Mouse (Mus musculus): Measurements from ENCODE around the gene Glul. TPM values are rescaled to one million over a fixed set of nuclear protein-coding genes. Genes with fewer than 3 reads are reported as not detected.

Glul gene
- total and polyA plus RNA-seq, 2 experiments from 2014 or later = 81.8 to 256 TPM

GRCm38 (mm10) chr1:153937025-153937424 is 37.3 kb downstream of the Glul start:
- 92% methylated on average over 2 of the region's 2 CpGs for WGBS
- Histone ChIP-seq H3K27ac (ENCODE audit: low read depth) (no peak overlapping the region), H3K4me2 (ENCODE audit: low read depth, low read length) (no peak overlapping the region), H3K9ac (replicated peaks; ENCODE audit: low read depth, low read length) (no peak overlapping the region), H3K4me1 (ENCODE audit: control insufficient read depth, insufficient read depth) (no peaks in the 10 kb centered on the region), H3K36me3 (replicated peaks; ENCODE audit: control insufficient read depth, insufficient read depth, low read length) (no peaks in the 10 kb centered on the region), H3K4me3 (ENCODE audit: low read depth, low read length) (no peak overlapping the region), H3K27me3 (ENCODE audit: control insufficient read depth, insufficient read depth, low read length) (no peaks in the 10 kb centered on the region), H3K9me3 (replicated peaks; ENCODE audit: control insufficient read depth, low read length) (no peaks in the 10 kb centered on the region)
- TF ChIP-seq CTCF (IDR thresholded peaks at IDR 0.05; ENCODE audit: low read depth) (no peak), EP300 (IDR thresholded peaks at IDR 0.05; ENCODE audit: low read depth) (no peak)
- ATAC-seq (ENCODE audit: insufficient read depth, low read depth) = no peak
- DNase-seq (ENCODE audit: low spot score) = no peak

GRCm38 (mm10) chr1:153940986-153941385 is 41.2 kb downstream of the Glul start:
- no peak overlapping the region for H3K4me2 ChIP-seq (ENCODE audit: low read depth, low read length)
- no peaks in the 10 kb centered on the region for H3K9me3 ChIP-seq (replicated peaks; ENCODE audit: control insufficient read depth, low read length)
- H3K27ac ChIP-seq (ENCODE audit: low read depth) = no peak overlapping the region
- no peak overlapping the region for H3K4me3 ChIP-seq (ENCODE audit: low read depth, low read length)
- no peaks in the 10 kb centered on the region for H3K4me1 ChIP-seq (ENCODE audit: control insufficient read depth, insufficient read depth)
- H3K36me3 ChIP-seq (replicated peaks; ENCODE audit: control insufficient read depth, insufficient read depth, low read length) = no peaks in the 10 kb centered on the region
- H3K27me3 ChIP-seq (ENCODE audit: control insufficient read depth, insufficient read depth, low read length) = no peaks in the 10 kb centered on the region
- no peak for ATAC-seq (ENCODE audit: insufficient read depth, low read depth)
- no peak for TF ChIP-seq EP300 (IDR thresholded peaks at IDR 0.05; ENCODE audit: low read depth)
- TF ChIP-seq CTCF (IDR thresholded peaks at IDR 0.05; ENCODE audit: low read depth) = no peak
- 70% methylated on average over 2 of the region's 2 CpGs for WGBS
- DNase-seq (ENCODE audit: low spot score) = no peak
- H3K9ac ChIP-seq (replicated peaks; ENCODE audit: low read depth, low read length) = no peak overlapping the region

- 79% methylated on average over 5 of the region's 5 CpGs for WGBS
- no peak for DNase-seq (ENCODE audit: low spot score)
Measured at GRCm38 (mm10) chr1:153945181-153945580, 45.4 kb downstream of the Glul start.

GRCm38 (mm10) chr1:153946971-153947370 is 47.2 kb downstream of the Glul start:
- H3K27me3 ChIP-seq (ENCODE audit: control insufficient read depth, insufficient read depth, low read length) = no peaks in the 10 kb centered on the region
- ATAC-seq (ENCODE audit: insufficient read depth, low read depth) (no peak), DNase-seq (ENCODE audit: low spot score) (no peak)
- no peak overlapping the region for H3K9ac ChIP-seq (replicated peaks; ENCODE audit: low read depth, low read length)
- H3K4me2 ChIP-seq (ENCODE audit: low read depth, low read length) = no peak overlapping the region
- no peaks in the 10 kb centered on the region for H3K9me3 ChIP-seq (replicated peaks; ENCODE audit: control insufficient read depth, low read length)
- no peak overlapping the region for H3K27ac ChIP-seq (ENCODE audit: low read depth)
- H3K36me3 ChIP-seq (replicated peaks; ENCODE audit: control insufficient read depth, insufficient read depth, low read length) = no peaks in the 10 kb centered on the region
- no peak for TF ChIP-seq EP300 (IDR thresholded peaks at IDR 0.05; ENCODE audit: low read depth)
- H3K4me1 ChIP-seq (ENCODE audit: control insufficient read depth, insufficient read depth) = no peaks in the 10 kb centered on the region
- H3K4me3 ChIP-seq (ENCODE audit: low read depth, low read length) = no peak overlapping the region
- 58% methylated on average over 7 of the region's 7 CpGs for WGBS

More at GRCm38 (mm10) chr1:153945181-153945580, 45.4 kb downstream of the Glul start:
- H3K36me3 ChIP-seq (replicated peaks; ENCODE audit: control insufficient read depth, insufficient read depth, low read length) = no peaks in the 10 kb centered on the region
- ATAC-seq (ENCODE audit: insufficient read depth, low read depth) = no peak
- no peak overlapping the region for H3K4me2 ChIP-seq (ENCODE audit: low read depth, low read length)
- H3K4me3 ChIP-seq (ENCODE audit: low read depth, low read length) = no peak overlapping the region
- H3K27me3 ChIP-seq (ENCODE audit: control insufficient read depth, insufficient read depth, low read length) = no peaks in the 10 kb centered on the region
- H3K9me3 ChIP-seq (replicated peaks; ENCODE audit: control insufficient read depth, low read length) = no peaks in the 10 kb centered on the region
- H3K27ac ChIP-seq (ENCODE audit: low read depth) = no peak overlapping the region
- TF ChIP-seq EP300 (IDR thresholded peaks at IDR 0.05; ENCODE audit: low read depth) = no peak
- TF ChIP-seq CTCF (IDR thresholded peaks at IDR 0.05; ENCODE audit: low read depth) = no peak
- no peak overlapping the region for H3K9ac ChIP-seq (replicated peaks; ENCODE audit: low read depth, low read length)
- no peaks in the 10 kb centered on the region for H3K4me1 ChIP-seq (ENCODE audit: control insufficient read depth, insufficient read depth)

- WGBS = 90% methylated on average over 6 of the region's 6 CpGs
- no peak for DNase-seq (ENCODE audit: low spot score)
Measured at GRCm38 (mm10) chr1:153947837-153948236, 48.1 kb downstream of the Glul start.

GRCm38 (mm10) chr1:153953232-153953631 is 53.5 kb downstream of the Glul start:
- no peaks in the 10 kb centered on the region for H3K4me1 ChIP-seq (ENCODE audit: control insufficient read depth, insufficient read depth)
- TF ChIP-seq EP300 (IDR thresholded peaks at IDR 0.05; ENCODE audit: low read depth) (no peak), CTCF (IDR thresholded peaks at IDR 0.05; ENCODE audit: low read depth) (no peak)
- H3K9me3 ChIP-seq (replicated peaks; ENCODE audit: control insufficient read depth, low read length) = no peaks in the 10 kb centered on the region
- H3K4me2 ChIP-seq (ENCODE audit: low read depth, low read length) = no peak overlapping the region
- DNase-seq (ENCODE audit: low spot score) (no peak), ATAC-seq (ENCODE audit: insufficient read depth, low read depth) (no peak)
- 79% methylated on average over 9 of the region's 9 CpGs for WGBS
- H3K27ac ChIP-seq (ENCODE audit: low read depth) = no peak overlapping the region
- H3K9ac ChIP-seq (replicated peaks; ENCODE audit: low read depth, low read length) = no peak overlapping the region
- no peak overlapping the region for H3K4me3 ChIP-seq (ENCODE audit: low read depth, low read length)
- no peaks in the 10 kb centered on the region for H3K36me3 ChIP-seq (replicated peaks; ENCODE audit: control insufficient read depth, insufficient read depth, low read length)
- H3K27me3 ChIP-seq (ENCODE audit: control insufficient read depth, insufficient read depth, low read length) = no peaks in the 10 kb centered on the region

More at GRCm38 (mm10) chr1:153947837-153948236, 48.1 kb downstream of the Glul start:
- no peaks in the 10 kb centered on the region for H3K9me3 ChIP-seq (replicated peaks; ENCODE audit: control insufficient read depth, low read length)
- no peak for ATAC-seq (ENCODE audit: insufficient read depth, low read depth)
- H3K4me1 ChIP-seq (ENCODE audit: control insufficient read depth, insufficient read depth) = no peaks in the 10 kb centered on the region
- no peak overlapping the region for H3K9ac ChIP-seq (replicated peaks; ENCODE audit: low read depth, low read length)
- H3K4me3 ChIP-seq (ENCODE audit: low read depth, low read length) = no peak overlapping the region
- no peaks in the 10 kb centered on the region for H3K27me3 ChIP-seq (ENCODE audit: control insufficient read depth, insufficient read depth, low read length)
- H3K36me3 ChIP-seq (replicated peaks; ENCODE audit: control insufficient read depth, insufficient read depth, low read length) = no peaks in the 10 kb centered on the region
- TF ChIP-seq CTCF (IDR thresholded peaks at IDR 0.05; ENCODE audit: low read depth) = no peak
- TF ChIP-seq EP300 (IDR thresholded peaks at IDR 0.05; ENCODE audit: low read depth) = no peak
- no peak overlapping the region for H3K4me2 ChIP-seq (ENCODE audit: low read depth, low read length)
- H3K27ac ChIP-seq (ENCODE audit: low read depth) = no peak overlapping the region
